Mouse (Mus musculus) intestine, postnatal 0 days (tissue): ENCODE data around the gene Ogfrl1. TPM values are rescaled to one million over a fixed set of nuclear protein-coding genes. Genes with fewer than 3 reads are reported as not detected.
A peak's percentile ranks its signal among the peaks of the same experiment; 100 is the strongest.

Experiments used
- ATAC-seq: fragments of 200-750 bp; cut with Nextera tagmentation; 2 replicates; pipeline ENCODE4 v1.8.0; 2017; ENCODE audit warnings: mild to moderate bottlenecking, moderate TSS enrichment, moderate library complexity
- H3K27ac ChIP-seq: fragments of 300-500 bp; sonication (generic); 2 replicates; pipeline ENCODE4 v1.5.1; 2014; ENCODE audit warnings: mild to moderate bottlenecking, low read depth, low read length, moderate library complexity
- H3K27me3 ChIP-seq: fragments of 300-500 bp; sonication (generic); replicated peaks from 2 replicates; pipeline ENCODE4 v1.6.1; 2014; ENCODE audit warnings: low read length, mixed read lengths; ENCODE audit not compliant: control insufficient read depth, insufficient read depth
- H3K36me3 ChIP-seq: fragments of 300-500 bp; sonication (generic); 2 replicates; pipeline ENCODE4 v1.6.1; 2014; ENCODE audit warnings: mild to moderate bottlenecking, moderate library complexity; ENCODE audit not compliant: control insufficient read depth, insufficient read depth
- H3K4me1 ChIP-seq: fragments of 300-500 bp; sonication (generic); replicated peaks from 2 replicates; pipeline ENCODE4 v1.6.1; 2014; ENCODE audit warnings: antibody characterized with exemption, low read length, mixed read lengths; ENCODE audit not compliant: control insufficient read depth, insufficient read depth
- H3K4me2 ChIP-seq: fragments of 300-500 bp; sonication (generic); replicated peaks from 2 replicates; pipeline ENCODE4 v1.6.1; 2014; ENCODE audit warnings: low read depth, mild to moderate bottlenecking, moderate library complexity
- H3K4me3 ChIP-seq: fragments of 300-500 bp; sonication (generic); 2 replicates; pipeline ENCODE4 v1.5.1; 2014; ENCODE audit warnings: low read depth, low read length
- H3K9ac ChIP-seq: fragments of 300-500 bp; sonication (generic); 2 replicates; pipeline ENCODE4 v1.6.1; 2014; ENCODE audit warnings: mild to moderate bottlenecking, low read depth, low read length
- H3K9me3 ChIP-seq: fragments of 300-500 bp; sonication (generic); 2 replicates; pipeline ENCODE4 v1.6.1; 2016; ENCODE audit warnings: mixed run types; ENCODE audit not compliant: control insufficient read depth
- CTCF ChIP-seq: sonication (generic); IDR thresholded peaks from 2 replicates; pipeline ENCODE4 v1.5.1; 2016; ENCODE audit warnings: low read depth, mild to moderate bottlenecking, control low read depth, antibody characterized with exemption, moderate library complexity
- WGBS: fragments of 180-500 bp; shearing (Covaris S2); extraction: QIAGEN DNeasy Blood & Tissue Kit; methylation state at CpG from one replicate; pipeline ENCODE4 v1.1.7; 2014; 5-methylcytosine and 5-hydroxymethylcytosine counted together
- polyA plus RNA-seq: library from polyadenylated mRNA; unstranded; fragments of >200 nt; fragmentation: Nextera tagmentation; extraction: Ambion mirVana; gene quantifications from 2 replicates; pipeline ENCODE4 v1.2.1, GENCODE M21; 2015

The Ogfrl1 gene
- polyA plus RNA-seq, 1 experiment from 2014 or later = 4.4 TPM

GRCm38 (mm10) chr1:23342224-23342623, 55.3 kb downstream of the Ogfrl1 start:
- H3K4me2 ChIP-seq = no peak overlapping the region
- no peaks in the 10 kb centered on the region for H3K9me3 ChIP-seq
- no peak overlapping the region for H3K27ac ChIP-seq
- H3K36me3 ChIP-seq = no peaks in the 10 kb centered on the region
- 80% methylated on average over 3 of the region's 3 CpGs for WGBS
- no peak overlapping the region for H3K9ac ChIP-seq
- no peak overlapping the region for H3K4me3 ChIP-seq
- no peak for TF ChIP-seq CTCF
- ATAC-seq = no peak
- H3K27me3 ChIP-seq = no peaks in the 10 kb centered on the region
- no peaks in the 10 kb centered on the region for H3K4me1 ChIP-seq

GRCm38 (mm10) chr1:23335726-23336363, 61.7 kb downstream of the Ogfrl1 start:
- no peak for ATAC-seq

GRCm38 (mm10) chr1:23335050-23335449, 62.5 kb downstream of the Ogfrl1 start:
- no peaks in the 10 kb centered on the region for H3K27me3 ChIP-seq
- no peak overlapping the region for H3K27ac ChIP-seq
- 82% methylated on average over 4 of the region's 4 CpGs for WGBS
- no peak for TF ChIP-seq CTCF
- H3K9me3 ChIP-seq = no peaks in the 10 kb centered on the region
- no peak overlapping the region for H3K9ac ChIP-seq
- H3K36me3 ChIP-seq = no peaks in the 10 kb centered on the region
- no peak for ATAC-seq
- H3K4me3 ChIP-seq = no peak overlapping the region
- no peak overlapping the region for H3K4me2 ChIP-seq
- no peaks in the 10 kb centered on the region for H3K4me1 ChIP-seq

More at GRCm38 (mm10) chr1:23335726-23336363, 61.7 kb downstream of the Ogfrl1 start:
- Histone ChIP-seq H3K27me3 (no peaks in the 10 kb centered on the region), H3K9ac (no peak overlapping the region), H3K4me2 (no peak overlapping the region), H3K4me3 (no peak overlapping the region), H3K36me3 (no peaks in the 10 kb centered on the region), H3K27ac (no peak overlapping the region), H3K9me3 (no peaks in the 10 kb centered on the region), H3K4me1 (no peaks in the 10 kb centered on the region)
- TF ChIP-seq CTCF = no peak
- 82% methylated on average over 13 of the region's 13 CpGs for WGBS

GRCm38 (mm10) chr1:23332192-23332591, 65.4 kb downstream of the Ogfrl1 start:
- WGBS = 88% methylated on average over 4 of the region's 4 CpGs
- TF ChIP-seq CTCF = no peak
- no peaks in the 10 kb centered on the region for H3K27me3 ChIP-seq
- H3K9ac ChIP-seq = no peak overlapping the region
- no peak for ATAC-seq
- H3K27ac ChIP-seq = no peak overlapping the region
- H3K4me3 ChIP-seq = no peak overlapping the region
- no peaks in the 10 kb centered on the region for H3K9me3 ChIP-seq
- no peaks in the 10 kb centered on the region for H3K36me3 ChIP-seq
- no peaks in the 10 kb centered on the region for H3K4me1 ChIP-seq
- H3K4me2 ChIP-seq = no peak overlapping the region

- H3K4me1 ChIP-seq = no peaks in the 10 kb centered on the region
- no peak overlapping the region for H3K4me2 ChIP-seq
- no peaks in the 10 kb centered on the region for H3K9me3 ChIP-seq
- TF ChIP-seq CTCF = no peak
- H3K36me3 ChIP-seq = no peaks in the 10 kb centered on the region
- no peak overlapping the region for H3K9ac ChIP-seq
- no peaks in the 10 kb centered on the region for H3K27me3 ChIP-seq
- H3K27ac ChIP-seq = no peak overlapping the region
- no peak for ATAC-seq
- no peak overlapping the region for H3K4me3 ChIP-seq
- WGBS = 81% methylated on average over 7 of the region's 7 CpGs
These were observed 72.4 kb downstream of the Ogfrl1 start for GRCm38 (mm10) chr1:23325160-23325559.

GRCm38 (mm10) chr1:23324226-23324625, 73.3 kb downstream of the Ogfrl1 start:
- H3K36me3 ChIP-seq = no peaks in the 10 kb centered on the region
- H3K27me3 ChIP-seq = no peaks in the 10 kb centered on the region
- no peak overlapping the region for H3K4me3 ChIP-seq
- H3K27ac ChIP-seq = no peak overlapping the region
- H3K4me2 ChIP-seq = no peak overlapping the region
- H3K9me3 ChIP-seq = no peaks in the 10 kb centered on the region
- WGBS = 15% methylated on average over 5 of the region's 5 CpGs
- H3K4me1 ChIP-seq = no peaks in the 10 kb centered on the region
- TF ChIP-seq CTCF = peak; percentile 61
- ATAC-seq = no peak
- H3K9ac ChIP-seq = no peak overlapping the region

- ATAC-seq = no peak
- no peaks in the 10 kb centered on the region for H3K27me3 ChIP-seq
- H3K36me3 ChIP-seq = no peaks in the 10 kb centered on the region
- H3K9ac ChIP-seq = no peak overlapping the region
- TF ChIP-seq CTCF = no peak
- H3K4me1 ChIP-seq = no peaks in the 10 kb centered on the region
- no peak overlapping the region for H3K27ac ChIP-seq
- WGBS = 78% methylated on average over 11 of the region's 11 CpGs
- no peak overlapping the region for H3K4me3 ChIP-seq
- H3K9me3 ChIP-seq = no peaks in the 10 kb centered on the region
- H3K4me2 ChIP-seq = no peak overlapping the region
These were observed 74.3 kb downstream of the Ogfrl1 start for GRCm38 (mm10) chr1:23323286-23323685.
